40 mouse cellular contexts compared by ENCODE assay signal in genomic region chr2:24341395-24341885, GRCm38 (mm10). TPM values are rescaled to one million over a fixed set of nuclear protein-coding genes. Genes with fewer than 3 reads are reported as not detected.
DNase-seq lines count a peak whose midpoint lies in the region; ATAC-seq and TF ChIP-seq lines count a peak whose summit lies in the region.
"Had no signal": no experiment of that assay in that cellular context is flagged by ENCODE, and none has a peak within 500 bp of the region (broad histone marks: within the 10 kb centered on the region; RNA-seq: fewer than 3 reads in every experiment).

No protein-coding gene starts in this region.

- H3K9me3 ChIP-seq in liver, embryonic 12.5 days (replicated peaks), result no peaks in the 10 kb centered on the region
- H3K9me3 ChIP-seq in midbrain, postnatal 0 days (ENCODE audit: low read length), result no peaks in the 10 kb centered on the region
- H3K9me3 ChIP-seq: embryonic facial prominence, embryonic 15.5 days; forebrain, embryonic 10.5 days; forebrain, embryonic 13.5 days; heart, embryonic 10.5 days; heart, embryonic 13.5 days had no signal

- TF ChIP-seq POLR2A in liver, adult 2 months (IDR thresholded peaks at IDR 0.05; ENCODE audit: extremely low read depth, insufficient read depth, low read length), result no peak

- WGBS in liver, adult 2 months, result 21% methylated on average over 3 of the region's 3 CpGs
- 38% methylated on average over 3 of the region's 3 CpGs for WGBS in liver, embryonic 12.5 days (ENCODE audit: insufficient replicate concordance)
- 67% methylated on average over 3 of the region's 3 CpGs for WGBS in midbrain, postnatal 0 days

- H3K4me1 ChIP-seq in liver, adult 2 months (ENCODE audit: control insufficient read depth, insufficient read depth, low read length), result peaks cover 11% of the 10 kb centered on the region
- H3K4me1 ChIP-seq in liver, embryonic 12.5 days, result peaks cover 7% of the 10 kb centered on the region; the same call in 1 of the 2 replicates
- no peaks in the 10 kb centered on the region for H3K4me1 ChIP-seq in midbrain, postnatal 0 days (ENCODE audit: insufficient read depth, low read length)
- H3K4me1 ChIP-seq: embryonic facial prominence, embryonic 15.5 days; forebrain, embryonic 10.5 days; forebrain, embryonic 13.5 days; heart, embryonic 10.5 days; heart, embryonic 13.5 days had no signal

- H3K4me3 ChIP-seq in liver, adult 2 months (ENCODE audit: insufficient read depth, low read depth, low read length), result no peak overlapping the region
- H3K4me3 ChIP-seq in liver, embryonic 12.5 days, result no peak overlapping the region
- no peak overlapping the region for H3K4me3 ChIP-seq in midbrain, postnatal 0 days (ENCODE audit: low read depth, low read length)
- H3K4me3 ChIP-seq: embryonic facial prominence, embryonic 15.5 days; forebrain, embryonic 10.5 days; forebrain, embryonic 13.5 days; heart, adult 2 months; heart, embryonic 10.5 days; heart, embryonic 13.5 days had no signal

- H3K27ac ChIP-seq in liver, adult 2 months (replicated peaks; ENCODE audit: insufficient read depth, low read depth, low read length), result no peak overlapping the region
- no peak overlapping the region for H3K27ac ChIP-seq in liver, embryonic 12.5 days
- no peak overlapping the region for H3K27ac ChIP-seq in midbrain, postnatal 0 days (ENCODE audit: low read depth, low read length)
- H3K27ac ChIP-seq: embryonic facial prominence, embryonic 15.5 days; forebrain, embryonic 10.5 days; forebrain, embryonic 13.5 days; heart, adult 2 months; heart, embryonic 10.5 days; heart, embryonic 13.5 days; hindbrain, embryonic 14.5 days; hindbrain, postnatal 0 days had no signal

- no peaks in the 10 kb centered on the region for H3K27me3 ChIP-seq in liver, adult 2 months (ENCODE audit: control insufficient read depth, insufficient read depth, low read length)
- H3K27me3 ChIP-seq in liver, embryonic 12.5 days (replicated peaks), result no peaks in the 10 kb centered on the region
- H3K27me3 ChIP-seq in midbrain, postnatal 0 days (ENCODE audit: insufficient read depth, low read length), result no peaks in the 10 kb centered on the region
- H3K27me3 ChIP-seq: embryonic facial prominence, embryonic 15.5 days; forebrain, embryonic 13.5 days; heart, embryonic 13.5 days had no signal

- TF ChIP-seq CTCF in liver, adult 2 months (IDR thresholded peaks at IDR 0.05; ENCODE audit: low read depth, low read length), result no peak
- no peak for TF ChIP-seq CTCF in midbrain, postnatal 0 days (IDR thresholded peaks at IDR 0.05)

- no peak for ATAC-seq in liver, embryonic 12.5 days
- no peak for ATAC-seq in erythroid progenitor cell, adult 5-6 weeks (replicated peaks; ENCODE audit: low FRiP score, poor library complexity, severe bottlenecking)
- no peak for ATAC-seq in midbrain, postnatal 0 days (ENCODE audit: low FRiP score)
- ATAC-seq: CD4-positive, CD25-positive, alpha-beta regulatory T cell, adult 4 months; forebrain, embryonic 13.5 days; forebrain, embryonic 16.5 days; hindbrain, postnatal 0 days; inflammation-experienced regulatory T-cells, adult 6 months had no signal

- peak; percentile 15 for DNase-seq in liver, adult 2 months (ENCODE audit: extremely low read depth, low read depth, low spot score)
- DNase-seq in 3T3-L1 (ENCODE audit: low read depth, low spot score), result peak; percentile 55
- DNase-seq in Muller cell, postnatal 12 days (ENCODE audit: inconsistent ontology term), result peak; percentile 12
- DNase-seq in fibroblast of lung, adult 2 months (ENCODE audit: low read depth), result peak; percentile 7
- no peak for DNase-seq in midbrain, postnatal 0 days (ENCODE audit: low spot score)
- no peak for DNase-seq in urinary bladder, adult 18-20 months (ENCODE audit: low spot score in 2 of 2)
- DNase-seq: adrenal gland, adult 2 months; adrenal gland, postnatal 14 days; cerebellum, adult 11-12 months; cerebellum, adult 8-10 months; cerebellum, postnatal 10 days; cerebellum, postnatal 36 days; embryo, embryonic 11 days; gastrocnemius, postnatal 10 days; gastrocnemius, postnatal 36 days; heart, adult 2 months; heart, postnatal 14 days; heart, postnatal 4 days had no signal

- no peaks in the 10 kb centered on the region for H3K79me2 ChIP-seq in liver, adult 2 months (ENCODE audit: control insufficient read depth, insufficient read depth, low read length)

- no peaks in the 10 kb centered on the region for H3K36me3 ChIP-seq in liver, adult 2 months (ENCODE audit: control insufficient read depth, insufficient read depth, low read length)
- H3K36me3 ChIP-seq in liver, embryonic 12.5 days, result no peaks in the 10 kb centered on the region
- no peaks in the 10 kb centered on the region for H3K36me3 ChIP-seq in midbrain, postnatal 0 days (ENCODE audit: insufficient read depth, low read length)
- H3K36me3 ChIP-seq: embryonic facial prominence, embryonic 15.5 days; forebrain, embryonic 10.5 days; heart, embryonic 10.5 days; heart, embryonic 13.5 days had no signal

- no peak overlapping the region for H3K9ac ChIP-seq in liver, adult 2 months (ENCODE audit: low read depth, low read length)
- no peak overlapping the region for H3K9ac ChIP-seq in liver, embryonic 12.5 days
- no peak overlapping the region for H3K9ac ChIP-seq in midbrain, postnatal 0 days (replicated peaks; ENCODE audit: low read length, poor library complexity, severe bottlenecking)
- H3K9ac ChIP-seq: embryonic facial prominence, embryonic 15.5 days; forebrain, embryonic 13.5 days; heart, embryonic 13.5 days; hindbrain, embryonic 14.5 days had no signal

- H3K4me2 ChIP-seq in liver, embryonic 12.5 days, result no peak overlapping the region
- H3K4me2 ChIP-seq in midbrain, postnatal 0 days (ENCODE audit: low read depth, low read length, poor library complexity, severe bottlenecking), result no peak overlapping the region
- H3K4me2 ChIP-seq: embryonic facial prominence, embryonic 15.5 days; forebrain, embryonic 13.5 days; heart, embryonic 13.5 days; hindbrain, embryonic 14.5 days had no signal

RNA-seq across cellular contexts. Expression of gene Il1rn, which starts 4.8 kb away (rescaled TPM):
- 10.8 and 13.9 TPM in 2 replicates for total RNA-seq in liver, adult 2 months (2014; rRNA removed)
- 1.3 and 1.5 TPM in 2 replicates for polyA plus RNA-seq in liver, adult 2 months (2012; rRNA removed)
- 0.54 and 1.0 TPM in 2 replicates for polyA plus RNA-seq in liver, embryonic 12.5 days (2016; fragmentation: Nextera tagmentation; extraction: Ambion mirVana)
- total RNA-seq in erythroid progenitor cell, adult 5-6 weeks (2015; ENCODE audit: low replicate concordance), result 2.5 and 8.3 TPM in 2 replicates
- 0.76 and 1.9 TPM in 2 replicates for total RNA-seq in erythroid progenitor cell, adult 5-6 weeks (2017; ENCODE audit: low replicate concordance)
- 0.60 TPM in 1 of 2 replicates, not detected in the other for total RNA-seq in midbrain, postnatal 0 days (2014; rRNA removed)
- polyA plus RNA-seq in midbrain, postnatal 0 days (2015; fragmentation: Nextera tagmentation; extraction: Ambion mirVana), result 0.07 and 0.25 TPM in 2 replicates
- total RNA-seq: ES-E14; gastrocnemius, adult 18-20 months; gastrocnemius, postnatal 36 days; hindbrain, postnatal 0 days had no signal
- polyA plus RNA-seq: cortical plate, adult 2 months; embryonic facial prominence, embryonic 11.5 days; forebrain, embryonic 10.5 days; forebrain, embryonic 13.5 days; forebrain, embryonic 16.5 days; heart, embryonic 10.5 days; hindbrain, embryonic 11.5 days; hindbrain, embryonic 14.5 days had no signal

RNA-seq across cellular contexts. Expression of gene Psd4, which starts 25.9 kb away (rescaled TPM):
- 1.6 and 3.7 TPM in 2 replicates for total RNA-seq in liver, adult 2 months (2014; rRNA removed)
- polyA plus RNA-seq in liver, adult 2 months (2012; rRNA removed), result 1.5 and 2.1 TPM in 2 replicates
- polyA plus RNA-seq in liver, embryonic 12.5 days (2016; fragmentation: Nextera tagmentation; extraction: Ambion mirVana), result 13.1 and 13.2 TPM in 2 replicates
- 4.2 and 5.4 TPM in 2 replicates for total RNA-seq in erythroid progenitor cell, adult 5-6 weeks (2015; ENCODE audit: low replicate concordance)
- total RNA-seq in erythroid progenitor cell, adult 5-6 weeks (2017; ENCODE audit: low replicate concordance), result 10.9 and 12.5 TPM in 2 replicates
- 0.19 and 2.1 TPM in 2 replicates for total RNA-seq in midbrain, postnatal 0 days (2014; rRNA removed)
- polyA plus RNA-seq in midbrain, postnatal 0 days (2015; fragmentation: Nextera tagmentation; extraction: Ambion mirVana), result 0.36 and 0.55 TPM in 2 replicates

RNA-seq across cellular contexts. Expression of gene Il1f10, which starts 50.4 kb away (rescaled TPM):
- total RNA-seq in liver, adult 2 months (2014; rRNA removed), result not detected in 2 replicates
- not detected in 2 replicates for polyA plus RNA-seq in liver, adult 2 months (2012; rRNA removed)
- not detected in 2 replicates for polyA plus RNA-seq in liver, embryonic 12.5 days (2016; fragmentation: Nextera tagmentation; extraction: Ambion mirVana)
- total RNA-seq in erythroid progenitor cell, adult 5-6 weeks (2015; ENCODE audit: low replicate concordance), result not detected in 2 replicates
- total RNA-seq in erythroid progenitor cell, adult 5-6 weeks (2017; ENCODE audit: low replicate concordance), result not detected in 2 replicates
- not detected in 2 replicates for total RNA-seq in midbrain, postnatal 0 days (2014; rRNA removed)
- polyA plus RNA-seq in midbrain, postnatal 0 days (2015; fragmentation: Nextera tagmentation; extraction: Ambion mirVana), result not detected in 2 replicates
- total RNA-seq: adrenal gland, adult 2 months; adrenal gland, postnatal 14 days; adrenal gland, postnatal 4 days; ES-E14; gastrocnemius, adult 18-20 months; gastrocnemius, postnatal 10 days; gastrocnemius, postnatal 36 days; granulocyte monocyte progenitor cell, adult 5-6 weeks; heart, adult 2 months; heart, postnatal 14 days; heart, postnatal 4 days; hindbrain, postnatal 0 days had no signal
- polyA plus RNA-seq: adrenal gland, adult 2 months; brain, embryonic 14.5 days; C2C12; CD4-positive, CD25-positive, alpha-beta regulatory T cell, adult 4 months; cortical plate, adult 2 months; embryonic facial prominence, embryonic 11.5 days; forebrain, embryonic 10.5 days; forebrain, embryonic 13.5 days; forebrain, embryonic 16.5 days; heart, adult 2 months; heart, embryonic 10.5 days; heart, embryonic 13.5 days; heart, embryonic 16.5 days; hindbrain, embryonic 11.5 days; hindbrain, embryonic 14.5 days; hindbrain, postnatal 0 days; inflammation-experienced regulatory T-cells, adult 6 months had no signal

Comparison
In these comparisons a context has a peak if more than half of its experiments do, and no peak if none do; other contexts are left out.
1. DNase-seq: peak in liver, adult 2 months (single experiment), 3T3-L1 (single experiment), Muller cell, postnatal 12 days (single experiment) and fibroblast of lung, adult 2 months (single experiment); none in midbrain, postnatal 0 days (single experiment) and urinary bladder, adult 18-20 months (0 of 2).